Mouse (Mus musculus) stomach, postnatal 0 days (tissue): ENCODE measurements around the gene Pdgfa.

Source experiments
- CTCF ChIP-seq: IDR thresholded peaks from 2 replicates; pipeline ENCODE4 v1.5.1; 2016; ENCODE audit warnings: antibody characterized with exemption, low read depth, mild to moderate bottlenecking, moderate library complexity
- EP300 ChIP-seq: optimal IDR thresholded peaks from 2 replicates; pipeline ENCODE3; 2016; ENCODE audit warnings: antibody characterized with exemption

DNA sequence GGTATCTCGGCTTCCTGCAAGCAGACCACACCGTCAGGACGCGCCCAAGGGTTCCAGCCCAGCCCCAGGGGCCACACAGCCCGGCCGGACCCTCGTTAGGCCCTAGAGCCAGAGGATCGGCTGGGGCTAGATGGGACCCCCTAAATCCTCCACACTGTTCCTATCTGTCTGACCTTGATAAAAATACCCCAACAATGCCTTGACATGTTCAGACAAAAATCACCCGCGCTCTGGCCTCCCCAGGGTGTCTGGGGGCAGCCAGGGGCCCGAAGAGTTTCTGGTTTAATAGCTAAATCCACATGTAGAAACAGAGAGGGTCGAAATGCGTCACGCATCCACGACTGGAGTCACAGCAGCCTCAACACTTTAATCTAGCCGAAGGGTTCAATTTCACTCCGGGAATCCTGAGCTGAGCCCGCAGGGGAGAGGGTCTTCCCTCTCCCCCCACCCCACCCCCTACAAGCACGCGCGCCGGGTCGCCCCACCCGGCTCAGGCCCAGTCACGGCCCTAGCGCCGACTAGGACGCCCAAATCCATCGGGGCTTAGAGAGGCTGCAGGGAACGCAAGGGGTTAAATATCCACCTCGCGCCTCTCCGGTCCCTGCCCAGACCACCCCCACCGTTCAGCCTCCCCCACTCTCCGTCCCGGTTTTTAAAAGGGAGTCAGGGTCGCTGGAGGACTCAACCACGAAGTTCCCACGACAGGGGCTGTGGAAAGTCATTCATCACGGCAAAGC is 3.6 kb downstream of the Pdgfa start:
- TF ChIP-seq EP300 (no peak), CTCF (no peak)
